Mouse (Mus musculus): ENCODE data around the gene Ccdc160. TPM values are rescaled to one million over a fixed set of nuclear protein-coding genes. Genes with fewer than 3 reads are reported as not detected.
A peak's percentile ranks its signal among the peaks of the same experiment; 100 is the strongest.

The Ccdc160 gene
- polyA plus RNA-seq, 1 experiment from 2014 or later = 4.9 TPM

DNA sequence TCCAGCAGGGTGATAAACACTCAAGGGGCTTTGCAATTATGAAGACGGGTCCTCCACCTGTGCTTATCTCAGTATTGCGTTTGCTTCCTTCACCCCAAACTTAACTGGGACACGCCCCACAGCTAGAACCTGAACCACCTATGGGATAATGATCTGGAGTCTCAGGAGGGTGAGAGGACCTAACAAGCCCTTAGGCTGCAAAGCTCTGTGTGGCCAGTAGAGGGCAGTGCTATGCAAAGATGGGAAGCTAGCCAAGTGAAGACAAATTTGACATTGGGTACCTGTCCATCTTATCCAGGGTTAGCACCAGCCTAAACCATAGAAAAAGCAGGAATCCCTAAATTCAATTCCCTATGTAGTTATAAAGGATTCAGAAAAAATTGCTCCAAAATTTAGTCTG lies 15.0 kb upstream of the Ccdc160 start:
- Histone ChIP-seq H3K36me3 (no peaks in the 10 kb centered on the region), H3K4me1 (replicated peaks) (no peaks in the 10 kb centered on the region), H3K9ac (replicated peaks) (no peak overlapping the region), H3K27ac (no peak overlapping the region), H3K4me2 (replicated peaks) (no peak overlapping the region), H3K4me3 (replicated peaks) (no peak overlapping the region), H3K9me3 (no peaks in the 10 kb centered on the region; the same call in 1 of the 2 replicates), H3K27me3 (no peaks in the 10 kb centered on the region)
- 55% methylated on average over 3 of the region's 3 CpGs for WGBS
- no peak for ATAC-seq

DNA sequence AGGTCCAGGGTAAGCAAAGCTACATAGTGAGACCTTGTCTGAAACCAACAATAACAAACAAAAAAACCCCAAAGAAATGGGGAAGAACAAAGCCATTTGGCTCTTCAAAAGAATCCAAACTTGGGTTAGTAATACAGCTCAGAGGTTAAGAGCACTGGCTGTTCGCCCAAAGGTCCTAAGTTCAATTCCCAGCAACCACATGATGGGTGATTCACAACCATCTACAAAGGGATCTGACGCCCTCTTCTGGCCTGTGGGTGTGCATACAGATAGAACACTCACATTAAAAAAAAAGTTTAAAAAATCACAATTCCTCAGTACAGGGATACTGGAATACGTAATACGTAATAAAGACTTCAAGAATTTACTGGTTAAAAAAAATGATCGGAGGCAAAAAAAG lies 13.3 kb upstream of the Ccdc160 start:
- Histone ChIP-seq H3K4me2 (replicated peaks) (no peak overlapping the region), H3K4me3 (replicated peaks) (no peak overlapping the region), H3K9ac (replicated peaks) (no peak overlapping the region), H3K36me3 (no peaks in the 10 kb centered on the region), H3K9me3 (no peaks in the 10 kb centered on the region; the same call in 1 of the 2 replicates), H3K4me1 (replicated peaks) (no peaks in the 10 kb centered on the region), H3K27ac (no peak overlapping the region), H3K27me3 (no peaks in the 10 kb centered on the region)
- WGBS = 77% methylated on average over 5 of the region's 5 CpGs
- no peak for ATAC-seq

DNA sequence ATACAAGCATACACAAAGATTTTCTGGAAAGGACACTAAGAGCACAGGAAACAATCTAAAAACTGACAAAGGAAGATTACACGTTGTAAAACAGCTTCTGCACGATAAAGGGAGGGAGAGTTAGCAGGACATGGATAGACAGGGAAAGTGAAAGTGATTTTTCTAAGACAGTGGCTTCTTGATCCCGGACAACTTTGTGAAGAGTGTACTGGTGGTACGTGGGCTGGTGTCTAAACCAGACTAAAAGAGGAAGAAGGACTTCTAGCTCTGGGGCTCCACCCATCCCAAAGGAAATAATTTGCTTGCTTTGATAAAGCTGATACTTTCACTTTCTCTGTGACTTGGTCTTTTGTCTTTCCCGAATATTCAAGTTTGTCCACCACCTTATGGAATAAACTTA lies 7.1 kb upstream of the Ccdc160 start:
- 84% methylated on average over 5 of the region's 5 CpGs for WGBS
- ATAC-seq = no peak

DNA sequence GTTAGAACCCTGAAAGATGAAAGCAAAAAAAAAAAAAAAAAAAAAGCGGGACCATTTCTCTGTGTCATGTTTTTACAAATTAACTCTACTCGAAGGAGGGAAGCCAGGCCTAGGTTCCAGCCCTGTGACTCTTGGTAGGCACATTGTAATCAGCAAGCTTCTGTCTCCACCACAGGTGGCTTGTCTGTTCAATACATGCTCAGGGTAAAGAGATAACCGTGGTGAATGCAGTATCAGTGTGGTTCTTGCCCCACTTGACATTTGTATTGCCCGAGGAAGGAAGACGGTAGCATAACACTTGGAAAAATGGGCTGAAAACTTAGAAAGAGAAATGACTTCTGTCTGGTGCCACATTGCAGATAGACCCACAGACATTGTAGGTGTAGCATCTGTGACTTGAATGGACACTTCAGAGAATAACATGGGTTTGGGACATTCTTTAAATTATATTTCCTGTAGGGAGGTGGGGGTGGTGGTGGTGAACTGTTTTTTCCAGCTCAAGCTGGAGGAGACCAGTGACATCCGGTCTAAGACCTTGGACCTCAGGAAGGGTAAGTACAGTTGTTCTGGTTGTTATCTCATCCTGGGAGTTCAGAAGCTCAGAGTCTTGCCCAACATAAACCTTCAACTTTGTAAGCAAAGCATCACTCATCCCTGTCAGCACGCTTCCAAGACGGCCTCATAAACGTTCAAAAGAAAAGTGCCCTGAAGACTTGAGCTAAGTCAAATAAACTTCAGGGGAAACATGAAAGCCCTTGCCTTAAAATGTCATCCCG lies 1.1 kb downstream of the Ccdc160 start:
- no peaks in the 10 kb centered on the region for H3K9me3 ChIP-seq
- H3K4me1 ChIP-seq (replicated peaks) = peaks cover 20% of the 10 kb centered on the region; the same call in 1 of the 2 replicates
- H3K27me3 ChIP-seq = no peaks in the 10 kb centered on the region
- no peaks in the 10 kb centered on the region for H3K36me3 ChIP-seq
- no peak overlapping the region for H3K27ac ChIP-seq
- peak overlapping the region; percentile 50 for H3K4me3 ChIP-seq (replicated peaks)
- 35% methylated on average over 10 of the region's 10 CpGs for WGBS
- H3K4me2 ChIP-seq (replicated peaks) = peak overlapping the region; percentile 52
- no peak for ATAC-seq
- H3K9ac ChIP-seq (replicated peaks) = no peak overlapping the region

More for the DNA sequence above, 7.1 kb upstream of the Ccdc160 start:
- no peaks in the 10 kb centered on the region for H3K27me3 ChIP-seq
- H3K9ac ChIP-seq (replicated peaks) = no peak overlapping the region
- no peak overlapping the region for H3K4me3 ChIP-seq (replicated peaks)
- H3K27ac ChIP-seq = no peak overlapping the region
- H3K4me1 ChIP-seq (replicated peaks) = no peaks in the 10 kb centered on the region
- H3K36me3 ChIP-seq = no peaks in the 10 kb centered on the region
- no peaks in the 10 kb centered on the region for H3K9me3 ChIP-seq
- H3K4me2 ChIP-seq (replicated peaks) = no peak overlapping the region

DNA sequence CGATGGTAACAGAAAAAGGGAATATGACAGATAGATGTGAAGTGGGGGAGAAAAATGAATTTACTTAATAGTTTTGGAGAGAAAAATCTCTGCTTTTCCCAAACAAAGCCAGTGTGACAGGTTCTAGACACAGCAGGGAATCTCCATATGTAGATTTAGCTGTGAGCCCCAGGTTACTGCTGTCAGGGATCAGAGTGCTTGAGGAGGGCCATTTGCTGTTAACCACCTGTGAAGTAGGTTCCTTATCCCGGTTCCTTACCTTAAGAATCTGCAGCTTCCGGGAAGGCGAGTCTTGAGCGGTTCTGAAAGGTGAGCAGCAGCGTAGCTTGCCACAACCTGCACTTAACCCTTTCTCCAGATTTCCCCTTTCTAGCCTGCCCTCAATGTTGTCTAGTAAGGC lies 1.9 kb downstream of the Ccdc160 start:
- 47% methylated on average over 6 of the region's 6 CpGs for WGBS

DNA sequence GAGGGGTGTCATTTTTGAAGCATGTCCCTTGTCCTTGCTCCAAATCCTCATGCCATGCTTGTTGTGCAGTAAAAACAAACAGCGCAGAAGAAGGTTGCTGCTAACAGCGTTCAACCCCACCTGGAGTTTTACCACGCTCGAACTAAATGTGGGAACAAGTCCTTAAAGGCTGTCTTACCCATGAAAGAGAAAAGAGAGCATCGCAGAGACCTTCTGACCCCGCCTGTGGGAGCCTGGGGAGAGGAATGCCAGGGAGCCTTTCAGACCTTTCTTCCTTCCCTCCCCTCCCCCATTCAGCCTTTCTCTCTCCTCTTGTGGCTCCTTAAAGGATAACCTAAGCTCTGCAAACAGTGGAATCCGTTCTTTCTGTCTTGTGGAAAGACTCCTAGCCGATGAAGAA lies 4.8 kb downstream of the Ccdc160 start:
- Histone ChIP-seq H3K27me3 (no peaks in the 10 kb centered on the region), H3K4me2 (replicated peaks) (no peak overlapping the region), H3K9ac (replicated peaks) (no peak overlapping the region), H3K36me3 (no peaks in the 10 kb centered on the region), H3K27ac (no peak overlapping the region), H3K4me3 (replicated peaks) (no peak overlapping the region), H3K9me3 (no peaks in the 10 kb centered on the region), H3K4me1 (replicated peaks) (peaks cover 20% of the 10 kb centered on the region; the same call in 1 of the 2 replicates)
- no peak for ATAC-seq
- WGBS = 14% methylated on average over 8 of the region's 8 CpGs

More for the DNA sequence above, 1.9 kb downstream of the Ccdc160 start:
- no peak overlapping the region for H3K9ac ChIP-seq (replicated peaks)
- peaks cover 20% of the 10 kb centered on the region; the same call in 1 of the 2 replicates for H3K4me1 ChIP-seq (replicated peaks)
- no peaks in the 10 kb centered on the region for H3K9me3 ChIP-seq
- no peak overlapping the region for H3K4me3 ChIP-seq (replicated peaks)
- no peak overlapping the region for H3K4me2 ChIP-seq (replicated peaks)
- no peaks in the 10 kb centered on the region for H3K36me3 ChIP-seq
- no peak for ATAC-seq
- no peaks in the 10 kb centered on the region for H3K27me3 ChIP-seq
- H3K27ac ChIP-seq = no peak overlapping the region

DNA sequence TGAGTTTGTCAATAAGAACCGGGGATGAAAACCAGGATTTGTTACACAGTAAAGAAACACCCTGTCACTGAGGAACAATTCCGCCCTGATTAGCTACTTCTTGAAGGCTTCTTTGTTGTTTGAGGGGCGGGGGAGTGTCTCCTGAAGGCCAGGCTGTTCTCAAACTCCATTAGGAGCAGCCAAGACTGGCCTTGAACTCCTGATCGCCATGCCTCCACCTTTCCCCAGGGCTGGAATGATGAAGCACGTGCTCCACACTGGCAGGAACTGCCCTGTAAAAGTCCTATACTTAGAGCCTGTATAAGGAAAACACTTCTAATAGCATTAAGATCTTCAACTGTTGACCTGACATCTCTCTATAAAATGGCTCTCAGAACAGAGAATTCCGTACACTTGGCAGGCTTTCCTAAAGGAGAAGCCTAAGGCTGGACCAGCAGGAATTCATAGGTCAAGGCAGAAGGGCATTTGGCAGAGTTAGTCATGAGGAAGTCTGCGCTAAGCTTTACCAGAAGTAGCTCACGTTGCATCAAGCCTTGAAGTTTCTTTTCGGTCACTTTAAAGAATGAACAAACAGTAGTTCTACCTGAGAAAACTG lies 6.1 kb downstream of the Ccdc160 start:
- no peak overlapping the region for H3K9ac ChIP-seq (replicated peaks)
- H3K36me3 ChIP-seq = no peaks in the 10 kb centered on the region
- no peaks in the 10 kb centered on the region for H3K9me3 ChIP-seq
- H3K4me3 ChIP-seq (replicated peaks) = no peak overlapping the region
- 54% methylated on average over 9 of the region's 9 CpGs for WGBS
- no peak overlapping the region for H3K27ac ChIP-seq
- H3K27me3 ChIP-seq = no peaks in the 10 kb centered on the region
- no peak overlapping the region for H3K4me2 ChIP-seq (replicated peaks)
- peaks cover 14% of the 10 kb centered on the region; the same call in 1 of the 2 replicates for H3K4me1 ChIP-seq (replicated peaks)
- no peak for ATAC-seq

DNA sequence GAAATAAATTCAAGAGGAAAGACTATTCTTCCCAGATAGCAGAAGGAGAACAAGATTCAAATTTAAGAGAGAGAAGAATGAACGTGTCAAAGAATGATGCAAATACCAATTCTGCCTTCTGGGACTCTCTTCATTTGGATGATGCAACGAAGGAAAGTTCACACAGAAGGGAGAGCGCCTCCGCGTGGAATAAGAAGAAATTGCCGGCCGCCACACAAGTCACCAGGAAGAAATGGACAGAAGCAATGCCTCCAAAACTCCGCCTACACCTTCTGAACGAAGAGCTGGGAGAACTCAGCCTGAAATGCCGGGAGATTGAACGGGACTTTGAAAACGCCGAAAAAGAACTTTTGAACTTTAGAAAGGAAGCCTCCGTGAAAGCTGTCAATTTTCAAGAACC lies 7.3 kb downstream of the Ccdc160 start:
- 0 out of 2 replicates have a peak, but pooled peaks cover 6% of the 10 kb centered on the region for H3K4me1 ChIP-seq (replicated peaks)
- no peaks in the 10 kb centered on the region for H3K27me3 ChIP-seq
- H3K4me3 ChIP-seq (replicated peaks) = no peak overlapping the region
- no peaks in the 10 kb centered on the region for H3K9me3 ChIP-seq
- no peak for ATAC-seq
- no peak overlapping the region for H3K4me2 ChIP-seq (replicated peaks)
- WGBS = 72% methylated on average over 14 of the region's 14 CpGs
- no peak overlapping the region for H3K27ac ChIP-seq
- no peaks in the 10 kb centered on the region for H3K36me3 ChIP-seq
- no peak overlapping the region for H3K9ac ChIP-seq (replicated peaks)

DNA sequence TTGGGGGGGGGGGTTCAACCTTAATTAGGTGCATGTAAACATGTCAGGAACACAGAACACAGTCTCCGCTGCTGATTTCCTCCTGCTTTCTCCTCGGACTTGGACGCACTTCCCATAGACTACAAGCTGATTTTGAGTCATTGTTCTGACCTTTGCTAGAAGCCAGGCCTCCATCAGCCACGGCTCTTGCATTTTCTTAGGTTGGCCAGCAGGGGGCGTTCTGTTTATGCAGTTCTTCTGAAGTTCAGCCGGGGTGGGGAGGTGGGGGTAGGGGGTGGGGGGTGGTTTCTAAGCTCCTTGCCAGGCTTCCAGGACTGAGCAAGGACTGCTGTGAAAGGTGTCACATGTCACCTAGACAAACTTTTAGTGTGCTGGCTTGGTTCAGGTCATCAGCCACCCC lies 8.6 kb downstream of the Ccdc160 start:
- H3K4me1 ChIP-seq (replicated peaks) = 0 out of 2 replicates have a peak, but pooled peaks cover 6% of the 10 kb centered on the region
- no peaks in the 10 kb centered on the region for H3K27me3 ChIP-seq
- H3K27ac ChIP-seq = no peak overlapping the region
- ATAC-seq = no peak
- H3K4me2 ChIP-seq (replicated peaks) = no peak overlapping the region
- WGBS = 42% methylated on average over 6 of the region's 6 CpGs
- H3K36me3 ChIP-seq = no peaks in the 10 kb centered on the region
- no peaks in the 10 kb centered on the region for H3K9me3 ChIP-seq
- no peak overlapping the region for H3K4me3 ChIP-seq (replicated peaks)
- no peak overlapping the region for H3K9ac ChIP-seq (replicated peaks)

DNA sequence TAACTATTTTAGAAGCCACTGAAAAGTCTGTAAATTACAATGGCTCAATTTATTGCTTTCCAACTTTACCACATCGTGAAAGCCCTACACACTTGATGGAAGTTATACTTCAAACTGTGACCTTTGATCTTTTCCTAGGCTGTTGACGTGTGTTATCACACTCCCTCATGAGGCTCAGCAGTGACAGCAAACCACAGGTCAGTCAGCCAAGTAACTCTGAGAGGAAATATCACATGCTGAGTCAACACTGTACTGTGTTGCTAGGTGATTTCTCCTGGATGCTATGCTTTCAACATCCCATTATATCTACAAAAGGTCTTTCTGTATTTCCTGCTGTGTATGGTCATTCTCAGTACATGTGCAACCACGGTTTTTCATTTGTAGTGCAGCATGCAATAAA lies 28.3 kb downstream of the Ccdc160 start:
- Histone ChIP-seq H3K4me3 (replicated peaks) (no peak overlapping the region), H3K9ac (replicated peaks) (no peak overlapping the region), H3K9me3 (no peaks in the 10 kb centered on the region), H3K4me1 (replicated peaks) (no peaks in the 10 kb centered on the region), H3K4me2 (replicated peaks) (no peak overlapping the region), H3K27ac (no peak overlapping the region), H3K36me3 (no peaks in the 10 kb centered on the region), H3K27me3 (no peaks in the 10 kb centered on the region)
- WGBS = 60% methylated on average over 3 of the region's 3 CpGs
- no peak for ATAC-seq
